Mouse (Mus musculus): ENCODE measurements around the gene Vmn1r217.

- TF ChIP-seq POLR2A (IDR thresholded peaks at IDR 0.05; ENCODE audit: low read depth, low read length): no peak
- no peak for TF ChIP-seq CTCF (conservative IDR thresholded peaks at IDR 0.05; ENCODE audit: insufficient read depth, insufficient read length, low read depth, low read length)
Observed at GRCm38 (mm10) chr13:23159012-23159411, 41.0 kb upstream of the Vmn1r217 start, which contains the start of gene Vmn1r219.
